Mouse (Mus musculus): ENCODE measurements at regions not wholly inside any gene's neighbourhood (a gene's known extent, or its start where the extent isn't known, plus 50 kb on each side); places are given as distances from the start of the nearest gene placed in this dataset.

DNA sequence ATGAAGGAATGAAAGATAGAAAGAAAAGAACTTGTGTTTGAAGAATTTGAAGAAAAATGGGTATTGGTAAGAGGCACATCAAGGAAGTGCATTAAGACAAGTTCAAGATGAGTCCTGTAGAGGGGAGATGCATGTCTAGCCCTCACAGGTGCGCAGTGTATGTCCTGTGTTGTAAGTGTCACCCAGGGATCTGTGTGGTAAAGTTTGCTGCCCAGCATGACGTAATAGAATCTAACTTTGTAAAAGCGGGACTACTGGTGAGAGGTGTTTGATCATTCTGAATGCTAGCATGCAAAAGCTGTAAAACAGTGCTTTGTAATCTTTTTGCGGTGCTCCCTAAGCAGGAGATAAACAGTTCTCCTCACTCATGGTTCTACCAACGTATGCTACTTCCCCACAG is 857.4 kb downstream of the Stpg2 start:
- Histone ChIP-seq H3K79me2 (ENCODE audit: control insufficient read depth, insufficient read depth, low read length, poor library complexity) (no peaks in the 10 kb centered on the region), H3K27me3 (ENCODE audit: control insufficient read depth in 1 of 2, insufficient read depth in 2 of 2, low read length in 2 of 2) (no peaks in the 10 kb centered on the region), H3K4me3 (ENCODE audit: control insufficient read depth in 1 of 2, insufficient read depth in 1 of 2, low read depth in 2 of 2, low read length in 2 of 2) (no peak overlapping the region), H3K9me3 (replicated peaks; ENCODE audit: insufficient read depth, low read length) (no peaks in the 10 kb centered on the region), H3K36me3 (ENCODE audit: control insufficient read depth in 1 of 2, insufficient read depth in 2 of 2, low read length in 2 of 2) (no peaks in the 10 kb centered on the region), H3K9ac (ENCODE audit: control insufficient read depth, low read depth, low read length, poor library complexity, severe bottlenecking) (no peak overlapping the region), H3K27ac (ENCODE audit: control insufficient read depth, low read depth, low read length) (no peak overlapping the region), H3K4me1 (ENCODE audit: control insufficient read depth in 1 of 2, insufficient read depth in 2 of 2, low read length in 2 of 2) (no peaks in the 10 kb centered on the region)
- peak; percentile 4 for DNase-seq (ENCODE audit: low read depth, low spot score)
- no peak for TF ChIP-seq CHD1 (IDR thresholded peaks at IDR 0.05; ENCODE audit: low read depth, low read length)
- TF ChIP-seq TBP (IDR thresholded peaks at IDR 0.05; ENCODE audit: low read depth, low read length) = no peak
- TF ChIP-seq NRF1 (IDR thresholded peaks at IDR 0.05; ENCODE audit: insufficient read depth, low read depth, low read length, poor library complexity, severe bottlenecking) = no peak
- no peak for TF ChIP-seq ZC3H11A (IDR thresholded peaks at IDR 0.05; ENCODE audit: low read depth, low read length)
- TF ChIP-seq USF2 (IDR thresholded peaks at IDR 0.05; ENCODE audit: borderline replicate concordance in 1 of 2, insufficient read depth in 1 of 2, low read depth in 1 of 2, low read length in 2 of 2) = no peak
- no peak for TF ChIP-seq JUND (IDR thresholded peaks at IDR 0.05; ENCODE audit: low read depth, low read length)
- no peak for TF ChIP-seq ZNF384 (IDR thresholded peaks at IDR 0.05; ENCODE audit: low read depth, low read length)
- TF ChIP-seq CTCF (IDR thresholded peaks at IDR 0.05 in 2 of 3, conservative IDR thresholded peaks at IDR 0.05 in 1 of 3; ENCODE audit: control insufficient read depth in 1 of 3, insufficient read depth in 1 of 3, low read depth in 2 of 3, low read length in 3 of 3, poor library complexity in 1 of 3, severe bottlenecking in 1 of 3) = no peak
- no peak for TF ChIP-seq SIN3A (IDR thresholded peaks at IDR 0.05; ENCODE audit: low read length)
- no peak for TF ChIP-seq E2F4 (IDR thresholded peaks at IDR 0.05; ENCODE audit: borderline replicate concordance, low read depth, low read length)
- no peak for TF ChIP-seq MAFK (IDR thresholded peaks at IDR 0.05; ENCODE audit: borderline replicate concordance, low read depth, low read length)

DNA sequence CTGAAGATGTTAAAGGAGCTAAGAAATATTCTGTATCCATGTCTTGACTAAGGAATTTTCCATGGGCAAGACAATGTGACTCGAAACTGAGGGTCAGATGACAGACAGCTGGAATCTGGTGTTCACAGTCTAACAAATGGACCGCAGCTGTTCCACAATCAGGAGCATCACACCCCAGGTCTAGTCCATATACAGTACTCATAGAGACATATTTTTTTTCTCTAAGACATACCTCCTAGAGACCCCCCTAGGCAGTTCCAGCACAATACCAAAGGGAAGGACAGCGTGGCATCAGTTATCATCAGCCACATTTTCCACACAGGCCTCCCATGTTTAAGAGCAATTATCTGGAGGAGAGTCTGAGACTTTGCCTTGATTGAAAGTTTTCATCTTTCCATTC is 878.8 kb downstream of the Stpg2 start:
- Histone ChIP-seq H3K27ac (ENCODE audit: control insufficient read depth, low read depth, low read length) (no peak overlapping the region), H3K27me3 (ENCODE audit: control insufficient read depth in 1 of 2, insufficient read depth in 2 of 2, low read length in 2 of 2) (no peaks in the 10 kb centered on the region), H3K4me3 (ENCODE audit: control insufficient read depth in 1 of 2, insufficient read depth in 1 of 2, low read depth in 2 of 2, low read length in 2 of 2) (no peak overlapping the region), H3K36me3 (ENCODE audit: control insufficient read depth in 1 of 2, insufficient read depth in 2 of 2, low read length in 2 of 2) (no peaks in the 10 kb centered on the region), H3K9ac (ENCODE audit: control insufficient read depth, low read depth, low read length, poor library complexity, severe bottlenecking) (no peak overlapping the region), H3K79me2 (ENCODE audit: control insufficient read depth, insufficient read depth, low read length, poor library complexity) (no peaks in the 10 kb centered on the region), H3K4me1 (ENCODE audit: control insufficient read depth in 1 of 2, insufficient read depth in 2 of 2, low read length in 2 of 2) (no peaks in the 10 kb centered on the region), H3K9me3 (replicated peaks; ENCODE audit: insufficient read depth, low read length) (no peaks in the 10 kb centered on the region)
- no peak for DNase-seq (ENCODE audit: low read depth, low spot score)
- TF ChIP-seq EP300 (IDR thresholded peaks at IDR 0.05; ENCODE audit: low read depth in 1 of 2, low read length in 2 of 2) = no peak
- no peak for TF ChIP-seq ELF1 (IDR thresholded peaks at IDR 0.05; ENCODE audit: low read depth, low read length)
- no peak for TF ChIP-seq ETS1 (IDR thresholded peaks at IDR 0.05; ENCODE audit: low read depth, low read length)
- TF ChIP-seq NRF1 (IDR thresholded peaks at IDR 0.05; ENCODE audit: insufficient read depth, low read depth, low read length, poor library complexity, severe bottlenecking) = no peak
- TF ChIP-seq USF1 (IDR thresholded peaks at IDR 0.05; ENCODE audit: low read depth, low read length) = no peak
- TF ChIP-seq ZKSCAN1 (IDR thresholded peaks at IDR 0.05; ENCODE audit: low read depth, low read length) = no peak
- TF ChIP-seq SIN3A (IDR thresholded peaks at IDR 0.05; ENCODE audit: low read length) = no peak
- TF ChIP-seq SMC3 (IDR thresholded peaks at IDR 0.05; ENCODE audit: low read depth, low read length) = no peak
- no peak for TF ChIP-seq ZMIZ1 (IDR thresholded peaks at IDR 0.05; ENCODE audit: low read depth, low read length)
- TF ChIP-seq JUND (IDR thresholded peaks at IDR 0.05; ENCODE audit: low read depth, low read length) = no peak
- no peak for TF ChIP-seq TCF12 (IDR thresholded peaks at IDR 0.05; ENCODE audit: low read depth, low read length)

Measured in MEL (cell line).